Mouse (Mus musculus): ENCODE results near the gene Rab9b. TPM values are rescaled to one million over a fixed set of nuclear protein-coding genes. Genes with fewer than 3 reads are reported as not detected.

The Rab9b gene
- polyA plus RNA-seq, 1 experiment: not detected

DNA sequence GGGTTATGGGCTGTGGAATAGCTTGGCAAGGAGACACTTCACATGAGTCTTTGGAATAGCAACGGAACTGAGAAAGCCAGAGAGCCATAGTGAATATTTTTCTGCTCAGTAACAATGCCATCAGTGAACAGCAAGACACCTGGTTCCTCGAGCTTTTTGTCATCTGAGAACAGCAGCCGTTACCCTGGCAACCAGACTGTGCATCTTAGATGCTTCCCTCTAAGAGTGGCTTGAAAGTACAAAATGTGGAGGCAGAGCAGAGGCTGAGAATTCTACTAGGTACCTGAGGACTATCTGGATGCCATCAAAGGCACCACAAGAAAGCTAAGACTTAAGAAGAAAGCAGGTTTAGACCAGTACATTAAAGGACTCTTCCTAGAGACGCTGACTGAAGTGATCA is 43.5 kb downstream of the Rab9b start:
- H3K27me3 ChIP-seq (ENCODE audit: control insufficient read depth, insufficient read depth, insufficient read length): no peaks in the 10 kb centered on the region

DNA sequence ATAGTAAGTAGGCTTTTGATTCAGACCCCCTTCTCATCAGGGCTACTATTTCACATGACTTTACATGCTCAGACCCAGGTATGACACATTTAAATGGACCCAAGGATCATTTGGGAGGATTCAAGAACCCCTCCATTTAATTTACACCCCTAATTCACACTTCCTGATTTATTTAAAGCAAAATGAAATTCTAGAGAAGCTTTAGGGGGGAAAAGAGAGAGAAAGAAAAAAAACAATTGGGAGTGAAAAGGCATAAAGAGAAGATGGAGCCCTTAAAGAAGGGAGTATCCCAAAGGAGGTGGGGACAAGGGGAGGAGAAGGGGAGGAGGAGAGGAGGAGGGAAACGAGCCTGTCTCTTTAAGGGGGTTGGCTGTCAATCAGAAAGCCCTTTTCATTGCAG is 46.2 kb downstream of the Rab9b start, which contains the start of gene Plp1:
Plp1 (plus strand) TSS at position 301 of the 400 bp plus-strand sequence.
- no peaks in the 10 kb centered on the region for H3K27me3 ChIP-seq (ENCODE audit: control insufficient read depth, insufficient read depth, insufficient read length)
- TF ChIP-seq USF1 (IDR thresholded peaks at IDR 0.05; ENCODE audit: low read depth): no peak
- no peak for TF ChIP-seq CTCF (IDR thresholded peaks at IDR 0.05; ENCODE audit: control insufficient read depth, insufficient read depth, insufficient read length)
- TF ChIP-seq MYOG (IDR thresholded peaks at IDR 0.05; ENCODE audit: control insufficient read depth, extremely low read depth, insufficient read length): no peak
- TF ChIP-seq MAX (IDR thresholded peaks at IDR 0.05): no peak
- no peak for TF ChIP-seq MYOD1 (IDR thresholded peaks at IDR 0.05; ENCODE audit: control insufficient read depth, insufficient read length, low read depth)
- no peak for TF ChIP-seq CEBPB (IDR thresholded peaks at IDR 0.05; ENCODE audit: low read depth)
- TF ChIP-seq FOSL1 (IDR thresholded peaks at IDR 0.05; ENCODE audit: insufficient read depth, low read length, poor library complexity, severe bottlenecking): no peak
- H3K79me2 ChIP-seq (ENCODE audit: control insufficient read depth, insufficient read depth): no peaks in the 10 kb centered on the region
- H3ac ChIP-seq (ENCODE audit: control insufficient read depth, insufficient read length, low read depth): no peak within 1 kb of the TSS
- H3K36me3 ChIP-seq (ENCODE audit: control insufficient read depth, insufficient read depth): no peaks in the 10 kb centered on the region
- H3K4me3 ChIP-seq (ENCODE audit: insufficient read depth, poor library complexity, severe bottlenecking): no peak within 1 kb of the TSS
- no peaks in the 10 kb centered on the region for H3K79me3 ChIP-seq (ENCODE audit: low read depth)

More for the DNA sequence above, 43.5 kb downstream of the Rab9b start:
- Histone ChIP-seq H3K79me2 (ENCODE audit: control insufficient read depth, insufficient read depth) (no peaks in the 10 kb centered on the region), H3ac (ENCODE audit: control insufficient read depth, insufficient read length, low read depth) (no peak overlapping the region), H3K4me3 (ENCODE audit: insufficient read depth, poor library complexity, severe bottlenecking) (no peak overlapping the region), H3K79me3 (ENCODE audit: low read depth) (no peaks in the 10 kb centered on the region), H3K36me3 (ENCODE audit: control insufficient read depth, insufficient read depth) (no peaks in the 10 kb centered on the region)
- TF ChIP-seq CTCF (IDR thresholded peaks at IDR 0.05; ENCODE audit: control insufficient read depth, insufficient read depth, insufficient read length) (no peak), FOSL1 (IDR thresholded peaks at IDR 0.05; ENCODE audit: insufficient read depth, low read length, poor library complexity, severe bottlenecking) (no peak), USF1 (IDR thresholded peaks at IDR 0.05; ENCODE audit: low read depth) (no peak), CEBPB (IDR thresholded peaks at IDR 0.05; ENCODE audit: low read depth) (no peak), MYOG (IDR thresholded peaks at IDR 0.05; ENCODE audit: control insufficient read depth, extremely low read depth, insufficient read length) (no peak), MYOD1 (IDR thresholded peaks at IDR 0.05; ENCODE audit: control insufficient read depth, insufficient read length, low read depth) (no peak), MAX (IDR thresholded peaks at IDR 0.05) (no peak)

DNA sequence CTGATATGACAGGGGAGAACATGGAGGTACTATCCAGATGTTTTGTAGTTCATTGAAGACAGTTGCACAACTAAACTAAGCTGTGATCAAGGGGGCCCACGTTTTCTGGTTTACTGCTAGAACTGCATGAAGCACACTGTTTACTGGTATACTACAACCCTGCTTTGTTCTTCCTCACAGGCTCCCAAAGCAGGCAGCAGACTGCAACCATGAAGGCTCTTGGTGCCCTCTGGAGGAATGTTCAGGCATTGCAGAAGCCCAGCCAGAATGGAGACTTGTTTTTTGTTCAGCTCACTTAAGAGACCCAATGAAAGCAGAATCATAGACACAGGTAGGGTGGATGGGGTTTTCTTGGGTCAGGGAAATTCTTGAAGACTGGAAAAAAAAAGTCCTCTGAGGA is 48.3 kb downstream of the Rab9b start:
- Histone ChIP-seq H3K4me3 (ENCODE audit: insufficient read depth, poor library complexity, severe bottlenecking) (no peak overlapping the region), H3K36me3 (ENCODE audit: control insufficient read depth, insufficient read depth) (no peaks in the 10 kb centered on the region), H3ac (ENCODE audit: control insufficient read depth, insufficient read length, low read depth) (no peak overlapping the region), H3K79me2 (ENCODE audit: control insufficient read depth, insufficient read depth) (no peaks in the 10 kb centered on the region), H3K27me3 (ENCODE audit: control insufficient read depth, insufficient read depth, insufficient read length) (no peaks in the 10 kb centered on the region), H3K79me3 (ENCODE audit: low read depth) (no peaks in the 10 kb centered on the region)
- TF ChIP-seq USF1 (IDR thresholded peaks at IDR 0.05; ENCODE audit: low read depth): no peak
- peak; percentile 21 for TF ChIP-seq CTCF (IDR thresholded peaks at IDR 0.05; ENCODE audit: control insufficient read depth, insufficient read depth, insufficient read length)
- TF ChIP-seq CEBPB (IDR thresholded peaks at IDR 0.05; ENCODE audit: low read depth): no peak
- TF ChIP-seq MYOG (IDR thresholded peaks at IDR 0.05; ENCODE audit: control insufficient read depth, extremely low read depth, insufficient read length): no peak

DNA sequence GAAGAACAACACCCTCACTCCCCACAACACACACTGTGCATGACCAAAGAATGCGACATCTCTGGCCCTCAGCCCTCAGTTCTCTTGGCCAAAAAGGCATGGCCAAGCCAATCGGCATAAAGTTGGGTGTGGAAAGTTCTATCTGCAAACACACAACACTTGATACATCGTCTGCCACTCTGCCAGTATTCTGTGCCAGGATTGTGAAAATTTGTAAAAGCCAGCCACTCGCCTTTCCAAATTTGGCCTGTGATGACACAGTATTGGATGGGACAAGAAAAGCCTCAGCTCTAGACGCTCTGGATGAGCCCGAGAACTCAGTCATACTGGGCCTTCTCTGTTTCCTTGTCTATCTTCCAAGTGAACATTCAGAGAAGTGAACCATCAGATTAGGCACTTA is 48.8 kb downstream of the Rab9b start:
- no peaks in the 10 kb centered on the region for H3K36me3 ChIP-seq (ENCODE audit: control insufficient read depth, insufficient read depth)
- no peak overlapping the region for H3K4me3 ChIP-seq (ENCODE audit: insufficient read depth, poor library complexity, severe bottlenecking)
- H3ac ChIP-seq (ENCODE audit: control insufficient read depth, insufficient read length, low read depth): no peak overlapping the region
- H3K79me3 ChIP-seq (ENCODE audit: low read depth): no peaks in the 10 kb centered on the region
- TF ChIP-seq MYOG (IDR thresholded peaks at IDR 0.05; ENCODE audit: control insufficient read depth, extremely low read depth, insufficient read length) (no peak), USF1 (IDR thresholded peaks at IDR 0.05; ENCODE audit: low read depth) (no peak), MAX (IDR thresholded peaks at IDR 0.05) (no peak), CEBPB (IDR thresholded peaks at IDR 0.05; ENCODE audit: low read depth) (no peak), MYOD1 (IDR thresholded peaks at IDR 0.05; ENCODE audit: control insufficient read depth, insufficient read length, low read depth) (no peak), FOSL1 (IDR thresholded peaks at IDR 0.05; ENCODE audit: insufficient read depth, low read length, poor library complexity, severe bottlenecking) (no peak), CTCF (IDR thresholded peaks at IDR 0.05; ENCODE audit: control insufficient read depth, insufficient read depth, insufficient read length) (no peak)
- H3K27me3 ChIP-seq (ENCODE audit: control insufficient read depth, insufficient read depth, insufficient read length): no peaks in the 10 kb centered on the region
- H3K79me2 ChIP-seq (ENCODE audit: control insufficient read depth, insufficient read depth): no peaks in the 10 kb centered on the region

Other genes with a start within 250 kb of the Rab9b start
- 0.42 TPM for gene Tceal1, start 160.8 kb downstream of the Rab9b start, polyA plus RNA-seq (2012; fragmentation: generic; extraction: Trizol)
- 225 TPM for gene Morf4l2, start 125.1 kb downstream of the Rab9b start, polyA plus RNA-seq (2012; fragmentation: generic; extraction: Trizol)
- not detected for gene Glra4, start 88.6 kb downstream of the Rab9b start, polyA plus RNA-seq (2012; fragmentation: generic; extraction: Trizol)
- gene Plp1, start 46.1 kb downstream of the Rab9b start, polyA plus RNA-seq (2012; fragmentation: generic; extraction: Trizol): 0.04 TPM
- gene H2bfm, start 58.6 kb upstream of the Rab9b start, polyA plus RNA-seq (2012; fragmentation: generic; extraction: Trizol): not detected
- gene Tmsb15b2, start 106.7 kb upstream of the Rab9b start, polyA plus RNA-seq (2012; fragmentation: generic; extraction: Trizol): not detected
- gene Tmsb15l, start 108.1 kb upstream of the Rab9b start, polyA plus RNA-seq (2012; fragmentation: generic; extraction: Trizol): 0.07 TPM
- gene Tmsb15b1, start 108.1 kb upstream of the Rab9b start, polyA plus RNA-seq (2012; fragmentation: generic; extraction: Trizol): not detected
- 0.04 TPM for gene Zcchc18, start 124.4 kb upstream of the Rab9b start, polyA plus RNA-seq (2012; fragmentation: generic; extraction: Trizol)
- gene Slc25a53, start 169.5 kb upstream of the Rab9b start, polyA plus RNA-seq (2012; fragmentation: generic; extraction: Trizol): 1.6 TPM
- 0.97 TPM for gene Fam199x, start 180.8 kb upstream of the Rab9b start, polyA plus RNA-seq (2012; fragmentation: generic; extraction: Trizol)

Data from C2C12 (cell line).